Mouse (Mus musculus) layer of hippocampus, adult 9-10 months (tissue): ENCODE measurements around the gene Atp1a2.

Experiments
- DNase-seq: peaks from one replicate; pipeline ENCODE4 v3.0.0; 2022; ENCODE audit warnings: low spot score

The Atp1a2 gene

DNA sequence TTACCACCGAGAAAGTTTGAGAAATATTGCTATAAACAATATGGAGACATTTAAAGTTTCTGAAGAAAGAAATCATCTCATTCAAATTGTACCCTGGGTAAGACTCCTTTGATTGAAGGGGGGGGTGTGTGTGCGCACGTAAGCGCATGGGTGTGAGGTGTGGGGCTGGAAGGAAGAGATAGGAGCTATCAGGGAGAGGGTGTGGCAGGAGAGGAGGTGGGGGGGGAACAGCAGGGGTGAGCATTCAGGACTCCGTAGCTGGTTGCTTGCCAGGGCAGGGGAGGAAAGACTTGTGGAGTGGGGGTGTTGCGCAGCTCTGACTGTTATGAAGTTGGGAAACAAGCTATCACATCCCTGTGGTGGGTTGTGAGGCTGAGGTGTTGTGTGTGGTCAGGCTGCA, 6.6 kb upstream of the Atp1a2 start:
- DNase-seq: no peak

DNA sequence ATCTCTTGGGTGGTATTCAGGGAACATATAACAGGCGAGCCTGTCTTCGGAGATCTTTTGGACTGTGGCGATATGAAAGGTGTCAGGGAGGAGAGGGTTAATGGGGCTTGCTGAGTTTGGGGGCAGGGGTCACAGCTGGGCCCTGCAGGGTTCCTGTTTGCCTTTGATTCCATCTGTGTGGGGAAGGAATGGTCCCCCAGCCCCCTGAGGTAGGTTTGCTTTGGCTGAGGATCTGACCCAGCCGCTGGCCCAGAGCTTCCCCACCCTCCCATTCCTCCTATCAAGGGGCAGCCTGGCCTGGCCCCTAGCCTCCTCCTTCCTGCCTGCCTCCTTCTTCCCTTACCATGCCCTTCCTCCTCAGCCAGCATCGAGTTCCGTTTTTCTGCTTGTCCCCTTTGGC, 5.0 kb upstream of the Atp1a2 start:
- no peak for DNase-seq

DNA sequence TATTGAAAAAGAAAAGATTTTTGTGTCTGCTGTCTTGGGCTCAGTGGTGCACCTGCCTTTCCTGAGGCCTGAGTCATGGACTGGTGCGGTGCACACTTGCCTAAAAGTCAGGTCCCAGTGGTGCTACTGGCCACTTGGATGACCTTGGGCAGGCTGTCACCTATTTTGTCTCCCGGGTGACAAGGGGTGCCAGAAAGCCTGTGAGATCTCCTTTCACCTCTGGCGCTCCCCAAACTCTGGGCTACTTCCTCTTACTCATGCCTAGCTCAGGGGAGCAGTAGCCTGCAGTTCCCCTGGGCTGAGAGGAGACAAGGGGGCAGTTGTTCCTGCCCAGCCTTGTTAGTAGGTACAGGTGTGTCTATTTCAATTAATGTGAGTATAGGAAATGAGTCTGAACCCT, 4.4 kb upstream of the Atp1a2 start:
- DNase-seq: no peak

DNA sequence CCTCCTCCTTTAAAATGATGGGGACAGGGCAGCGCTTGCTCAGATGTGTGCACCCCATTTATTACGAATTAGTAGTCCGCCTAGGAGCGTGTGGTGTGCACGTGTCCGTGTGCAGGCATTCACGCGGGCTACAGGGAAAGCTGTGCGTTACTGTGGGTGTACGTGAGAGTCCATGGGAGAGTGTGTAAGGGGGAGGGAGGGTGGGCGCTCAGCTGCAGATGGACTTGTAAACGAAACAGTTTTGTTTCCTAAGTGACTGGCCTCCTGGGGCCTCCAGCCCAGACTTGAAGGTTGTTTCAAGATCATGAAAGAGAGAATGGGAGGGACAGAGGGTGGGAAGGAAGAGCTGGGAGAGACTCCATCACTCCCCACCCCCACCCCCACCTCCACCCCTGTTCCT, 3.3 kb upstream of the Atp1a2 start:
- no peak for DNase-seq

DNA sequence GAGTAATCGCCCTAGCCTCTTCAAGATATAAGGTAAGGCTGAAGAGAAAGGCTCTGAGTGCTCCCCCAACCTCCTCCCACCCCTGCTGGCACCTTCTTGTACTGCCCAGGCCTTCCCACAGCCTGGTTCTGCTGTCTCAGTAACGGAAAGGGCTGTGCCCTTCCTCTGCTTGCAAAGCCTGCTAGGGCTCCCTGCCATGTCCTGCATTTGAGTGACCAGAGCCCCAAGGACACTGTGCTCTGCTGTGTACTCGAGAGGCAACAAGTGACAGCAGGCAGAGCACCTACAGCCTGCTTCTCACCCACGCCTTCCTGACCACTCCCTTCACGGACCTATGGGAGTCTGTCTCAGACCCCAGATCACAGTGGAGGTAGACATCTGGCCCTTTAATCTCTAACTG, 2.4 kb upstream of the Atp1a2 start:
- DNase-seq: no peak

DNA sequence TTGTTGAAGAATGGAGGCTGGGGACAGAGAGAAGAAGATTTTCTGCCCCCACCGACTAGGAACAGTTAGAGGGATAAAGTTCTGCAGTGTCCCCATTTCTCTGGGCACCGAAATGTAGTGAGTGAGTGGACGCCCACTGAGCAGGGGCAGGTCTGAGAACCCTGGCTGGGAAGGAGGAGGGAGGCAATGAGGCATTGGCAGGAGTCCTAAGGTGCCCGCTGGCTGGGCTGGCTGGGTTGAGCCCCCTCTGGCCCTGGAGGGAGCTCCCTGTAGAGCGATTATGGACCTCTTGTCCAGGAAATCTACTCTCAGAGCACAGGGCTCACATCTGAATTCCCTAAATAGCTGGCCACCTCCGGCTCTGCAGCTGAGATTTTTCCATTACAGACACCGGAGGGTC, 1.7 kb upstream of the Atp1a2 start:
- DNase-seq: no peak

DNA sequence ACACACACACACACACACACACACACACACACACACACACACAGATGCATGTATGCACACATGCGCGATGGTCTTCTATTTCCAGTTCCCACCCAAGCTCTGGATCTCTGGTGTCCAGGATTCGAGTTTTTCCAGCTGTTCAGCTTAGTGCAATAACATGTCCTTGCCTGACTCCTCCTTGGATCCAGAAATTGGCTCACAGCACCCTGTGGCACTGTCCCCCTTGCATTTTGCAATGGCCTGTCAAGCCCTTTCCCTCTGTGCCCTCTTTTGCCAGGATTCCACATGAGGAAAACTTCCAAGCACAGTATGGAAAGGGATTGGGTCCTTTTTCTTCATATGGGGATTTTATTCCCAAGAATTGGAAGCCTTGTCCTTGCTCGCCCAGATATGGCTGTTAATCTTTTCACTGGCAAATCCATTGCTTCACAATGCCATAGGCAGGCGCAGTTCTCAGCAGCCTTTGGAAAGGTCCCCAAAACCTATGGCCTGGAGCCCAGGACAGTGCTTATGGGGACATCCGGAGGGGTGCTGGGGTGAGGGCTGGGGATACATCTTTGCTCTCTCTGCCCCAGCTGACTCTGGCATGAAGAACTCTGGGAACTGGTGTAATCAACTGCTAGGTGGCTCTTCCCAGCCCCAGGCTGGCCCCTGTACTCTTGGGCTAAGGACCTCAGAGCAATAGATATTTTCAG, 901 bp downstream of the Atp1a2 start:
- no peak for DNase-seq

DNA sequence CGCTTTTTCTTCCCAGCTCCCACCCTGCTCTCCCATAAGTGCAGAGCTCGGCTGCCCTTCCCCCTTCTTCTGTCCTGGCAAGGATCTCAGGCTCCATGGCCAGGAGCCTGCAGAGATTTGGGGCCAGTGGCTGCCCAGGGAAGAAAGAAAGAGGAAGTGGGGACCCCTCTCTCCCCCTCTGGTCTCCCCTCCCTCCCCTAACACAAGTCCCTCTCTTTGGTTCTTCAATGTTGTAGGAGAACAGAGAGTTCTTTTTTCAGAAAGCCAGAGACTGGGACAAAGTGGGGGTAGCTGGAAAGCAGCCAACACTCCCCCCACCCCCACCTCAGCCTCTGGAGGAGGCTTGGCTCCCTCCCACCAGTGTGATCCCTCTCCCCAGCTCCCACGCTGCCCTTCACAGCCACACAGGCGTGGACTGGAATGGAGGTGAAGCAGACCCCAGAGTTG, 2.1 kb downstream of the Atp1a2 start:
- DNase-seq: no peak

DNA sequence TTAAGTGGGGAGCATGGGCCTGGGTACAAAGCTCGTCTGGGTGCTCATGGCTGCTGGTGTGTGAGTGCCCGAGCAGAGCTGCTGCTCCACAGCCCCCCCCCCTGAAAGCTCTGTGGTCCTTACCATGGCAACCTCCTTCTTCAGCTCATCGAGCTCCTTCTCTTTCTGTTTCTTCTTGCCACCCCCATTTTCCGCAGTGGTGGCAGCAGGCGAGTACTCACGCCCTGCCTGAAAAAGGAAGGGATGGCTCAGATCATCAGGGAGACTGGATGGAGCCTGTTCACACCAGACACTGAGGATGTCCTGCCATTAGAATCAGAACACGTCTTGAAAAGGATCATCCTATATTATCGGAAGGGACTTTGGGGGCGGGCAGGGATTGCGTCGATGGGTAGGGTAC, 4.4 kb downstream of the Atp1a2 start:
- DNase-seq: no peak

DNA sequence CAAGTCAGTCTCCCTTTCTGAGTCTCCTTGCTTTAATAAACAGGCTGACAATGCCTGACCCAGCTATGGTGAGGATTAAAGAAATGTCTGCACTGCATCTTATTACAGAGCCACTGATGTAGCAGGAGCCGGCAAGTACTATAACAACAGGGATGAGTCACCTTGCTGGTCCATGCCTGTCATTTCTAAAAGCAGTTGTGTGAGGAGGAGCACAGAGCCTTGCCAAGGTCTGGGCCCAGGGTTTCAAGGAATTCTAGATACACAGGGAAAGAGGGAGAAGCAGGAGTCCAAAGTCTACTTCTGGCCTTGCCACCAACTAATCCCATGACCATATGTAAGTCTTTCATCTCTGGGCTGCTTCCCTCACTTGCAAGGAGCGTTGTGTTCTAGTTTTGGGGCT, 5.0 kb downstream of the Atp1a2 start:
- DNase-seq: no peak

DNA sequence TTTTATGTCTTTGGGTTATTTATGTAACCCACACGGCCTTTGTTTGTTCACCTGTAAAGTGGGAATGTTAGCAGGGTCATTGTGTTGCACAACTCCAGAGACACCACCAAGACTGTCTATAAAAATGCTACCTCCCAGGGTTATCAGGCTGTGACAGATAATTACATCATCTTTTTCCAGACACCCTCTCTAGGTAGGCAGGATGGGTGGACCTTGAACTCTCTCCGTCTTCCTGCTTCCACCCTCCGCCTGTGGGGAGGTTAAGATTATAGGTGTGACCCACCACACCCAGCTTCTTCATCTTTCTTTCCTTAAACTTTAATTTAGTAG, 8.3 kb downstream of the Atp1a2 start:
- DNase-seq: no peak

DNA sequence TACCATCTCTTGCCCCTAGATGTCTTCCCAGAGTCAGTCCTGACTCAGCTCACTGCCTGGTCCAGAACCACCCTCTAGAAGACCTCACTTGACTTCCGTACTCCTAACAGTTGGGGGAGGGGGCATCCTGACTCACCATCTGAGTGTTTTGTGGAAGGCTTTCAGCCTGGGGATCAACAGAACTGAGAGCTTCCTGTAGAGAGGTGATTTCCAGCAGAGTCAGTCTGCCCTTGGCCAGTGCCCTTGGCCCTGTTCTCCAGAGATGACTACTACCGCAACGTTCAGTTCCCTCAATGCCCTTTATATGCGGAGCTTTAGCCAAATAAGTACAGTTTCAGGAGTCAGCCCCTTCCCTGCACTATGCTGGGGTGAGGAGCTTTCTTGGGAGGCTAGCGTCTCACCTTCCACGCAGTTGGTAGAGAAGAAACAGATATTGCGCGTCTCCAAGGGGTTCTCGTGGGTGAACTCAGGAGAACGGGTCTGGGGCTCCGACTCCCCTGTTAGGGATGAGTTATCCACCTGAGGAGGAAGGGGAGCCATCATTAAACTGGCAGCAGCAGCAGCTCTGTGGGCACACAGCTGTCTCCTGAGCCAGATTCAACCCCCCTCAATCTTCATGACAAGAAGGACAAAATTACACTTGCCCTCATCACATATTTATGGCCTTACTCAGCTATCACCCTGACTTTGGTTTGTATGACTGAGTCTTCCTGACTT, 8.8 kb downstream of the Atp1a2 start:
- DNase-seq: no peak

DNA sequence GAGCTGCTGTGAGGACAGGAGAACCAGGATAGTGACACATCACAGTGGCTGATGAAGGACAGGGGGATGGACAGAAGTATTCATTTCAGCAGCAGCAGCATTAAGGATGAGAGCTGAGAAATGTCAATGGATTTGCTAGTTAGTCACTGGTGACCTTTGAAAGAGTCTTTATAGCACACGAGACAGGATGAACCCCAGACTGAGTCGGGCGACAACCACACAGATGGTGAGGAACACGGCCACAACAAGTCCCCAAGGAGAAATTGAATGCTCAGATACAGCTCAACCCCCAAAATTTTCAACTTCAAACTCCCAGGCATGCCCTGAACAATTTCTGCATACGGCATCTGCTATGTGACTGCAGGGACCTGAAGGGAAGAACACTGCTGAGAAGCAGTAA, 11.1 kb downstream of the Atp1a2 start:
- no peak for DNase-seq

DNA sequence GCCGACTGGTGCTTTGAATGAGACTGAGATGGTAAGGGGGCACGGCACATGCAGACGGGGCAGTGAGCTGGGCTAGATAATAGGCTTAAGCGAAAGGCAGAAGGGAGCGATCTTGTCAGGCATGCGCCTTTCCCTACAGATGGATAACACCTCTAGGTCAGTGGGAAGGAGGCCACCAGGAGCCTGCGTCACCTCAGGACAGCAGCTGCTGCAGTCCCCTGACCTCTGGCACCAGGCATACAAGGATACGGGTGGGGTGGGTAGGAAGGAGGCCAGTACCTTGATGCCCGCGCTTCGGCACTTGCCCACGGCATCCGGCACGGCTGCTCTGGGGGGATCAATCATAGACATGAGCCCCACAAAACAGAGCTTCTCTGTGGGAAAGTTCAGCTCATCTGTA, 13.6 kb downstream of the Atp1a2 start:
- no peak for DNase-seq

DNA sequence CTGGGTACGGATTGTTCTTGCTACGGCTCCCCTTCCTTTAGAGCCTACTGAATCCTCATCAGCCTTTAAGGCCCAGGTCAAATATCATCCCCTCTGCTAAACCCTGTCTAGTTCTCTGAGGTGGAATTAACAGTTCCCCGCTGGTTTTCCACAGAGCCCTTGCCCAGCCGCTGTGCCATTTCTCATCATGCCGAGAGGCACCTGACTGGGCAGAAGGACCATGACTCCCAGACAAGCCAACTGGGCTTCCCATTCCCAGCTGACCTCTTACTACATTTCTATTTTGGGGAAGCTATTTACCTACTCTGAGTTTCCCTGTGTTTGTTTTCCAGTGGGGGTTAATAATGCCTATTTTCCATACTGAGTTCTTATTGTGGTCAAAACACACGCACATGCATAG, 14.8 kb downstream of the Atp1a2 start:
- DNase-seq: no peak

DNA sequence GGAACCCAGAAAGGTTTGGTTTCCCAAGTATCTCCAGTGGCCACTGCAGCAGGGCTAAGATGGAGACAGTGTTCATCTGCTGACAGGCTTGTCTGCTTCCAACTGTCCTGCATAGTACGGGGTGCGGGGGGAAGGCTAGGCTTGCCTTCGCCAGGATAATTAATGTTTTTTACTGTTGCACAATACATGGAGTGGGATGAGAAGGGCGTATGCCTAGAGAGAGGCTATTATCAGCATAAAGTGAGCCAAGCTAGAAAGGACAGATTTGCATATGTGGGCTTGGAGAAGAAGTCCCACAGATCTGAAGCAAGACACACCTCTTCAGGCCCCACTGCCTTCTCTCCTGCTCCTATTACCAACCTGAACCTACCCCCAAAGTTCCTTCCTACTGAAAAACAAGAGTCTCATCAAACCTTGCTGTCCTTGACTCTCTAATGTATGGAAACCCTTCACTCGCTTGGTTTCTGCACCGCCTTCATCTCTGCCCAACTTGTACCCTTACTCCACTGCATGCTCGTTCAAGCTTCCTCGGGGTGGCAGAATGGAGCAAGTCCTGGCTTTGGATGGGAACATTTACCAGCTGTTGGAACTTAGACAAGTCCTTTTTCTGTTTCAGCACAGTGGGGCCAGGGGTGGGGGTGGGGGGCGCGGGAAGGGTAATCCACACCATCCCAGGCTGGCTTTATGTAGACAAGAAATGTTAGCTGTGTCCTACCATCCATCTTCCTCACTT, 16.2 kb downstream of the Atp1a2 start:
- DNase-seq: no peak

DNA sequence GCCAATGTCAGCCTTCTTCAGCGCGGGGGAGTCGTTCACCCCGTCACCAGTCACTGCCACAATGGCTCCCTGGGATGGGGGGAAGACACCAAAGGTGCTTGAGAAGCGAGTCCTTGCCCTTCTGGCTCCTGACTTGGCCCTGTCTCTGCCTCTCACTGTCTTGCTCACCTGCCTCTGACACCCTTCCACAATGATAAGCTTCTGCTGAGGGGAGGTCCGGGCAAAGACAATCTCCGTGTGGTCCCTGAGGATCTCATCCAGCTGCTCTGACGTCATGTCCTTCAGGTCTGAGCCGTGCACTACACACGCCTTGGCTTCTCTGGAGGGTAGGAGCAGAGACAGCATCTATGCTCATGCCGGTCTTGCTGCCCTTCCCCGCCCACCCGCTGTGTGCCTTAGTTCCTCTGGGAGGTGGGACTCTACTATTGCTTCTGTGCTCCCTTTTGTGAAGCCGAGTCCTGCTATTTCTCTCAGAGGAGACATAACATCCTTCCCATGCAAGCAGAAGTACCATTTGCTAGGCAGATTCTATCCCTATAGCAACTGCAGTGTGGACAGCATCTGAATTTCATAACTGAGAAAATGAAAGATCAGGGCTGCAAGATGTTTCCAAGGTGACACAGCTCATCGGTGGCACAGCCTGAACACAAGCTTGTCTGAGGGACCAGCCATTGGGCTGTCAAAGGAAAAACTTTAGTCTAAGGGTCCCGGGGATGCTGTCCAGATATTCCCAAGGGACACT, 17.9 kb downstream of the Atp1a2 start:
- DNase-seq: no peak

DNA sequence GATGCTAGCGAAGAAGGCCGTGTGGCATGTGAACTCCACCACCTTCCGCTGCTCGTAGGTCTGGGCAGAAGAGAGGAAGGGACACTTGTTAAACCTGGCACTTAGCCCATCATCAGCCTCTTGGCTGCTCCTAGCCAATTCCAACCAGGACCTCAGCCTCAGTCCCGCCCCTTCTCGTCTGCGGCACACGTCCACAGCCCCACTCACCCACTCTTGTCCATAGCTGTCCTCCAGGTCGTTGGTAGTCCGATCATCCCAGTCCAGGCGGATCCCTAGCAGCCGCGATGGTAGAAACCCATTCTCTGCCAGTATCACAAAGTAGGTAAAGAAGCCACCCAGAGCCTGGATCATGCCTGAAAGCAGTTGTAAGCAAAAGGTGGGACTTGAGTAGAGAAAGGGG, 19.5 kb downstream of the Atp1a2 start:
- no peak for DNase-seq

DNA sequence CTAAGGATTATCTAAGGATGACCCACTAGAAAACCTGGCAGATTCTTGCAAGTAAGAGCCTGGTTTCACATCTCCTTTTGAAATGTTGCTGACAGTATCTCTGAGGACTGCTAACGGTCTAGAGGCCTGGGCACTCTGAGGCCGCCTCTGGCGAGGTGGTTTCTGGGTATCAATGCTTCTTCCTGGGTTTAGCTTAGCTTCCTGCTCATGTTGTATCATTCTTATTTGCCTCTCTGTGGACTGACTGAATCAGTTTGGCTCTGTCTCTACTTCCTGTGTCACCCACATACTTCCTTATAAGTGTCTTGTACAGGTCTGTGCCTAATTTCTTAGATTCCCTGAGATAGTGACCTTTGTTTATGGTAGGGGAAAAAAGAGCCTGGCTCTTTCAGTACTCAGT, 20.7 kb downstream of the Atp1a2 start:
- no peak for DNase-seq

DNA sequence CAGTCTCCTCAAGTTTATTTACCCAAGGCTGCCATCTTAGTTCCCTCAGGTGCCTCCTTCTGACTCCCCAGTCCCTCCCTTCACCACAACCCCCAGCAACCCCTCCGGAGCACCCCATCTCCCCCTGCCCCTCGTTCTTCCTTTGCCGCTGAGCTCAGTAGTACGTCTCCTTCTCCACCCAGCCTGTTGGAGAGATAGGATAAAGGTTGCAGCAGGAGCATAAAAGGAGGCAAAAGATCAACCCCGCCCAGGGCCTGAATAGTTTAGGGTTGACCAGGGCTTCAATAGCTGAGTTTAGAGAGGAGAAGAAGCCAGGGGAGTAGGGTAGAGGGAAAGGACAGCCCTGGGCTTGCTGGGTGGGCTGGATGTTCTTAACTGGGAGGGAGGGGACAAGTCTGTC, 23.3 kb downstream of the Atp1a2 start:
- DNase-seq: no peak

DNA sequence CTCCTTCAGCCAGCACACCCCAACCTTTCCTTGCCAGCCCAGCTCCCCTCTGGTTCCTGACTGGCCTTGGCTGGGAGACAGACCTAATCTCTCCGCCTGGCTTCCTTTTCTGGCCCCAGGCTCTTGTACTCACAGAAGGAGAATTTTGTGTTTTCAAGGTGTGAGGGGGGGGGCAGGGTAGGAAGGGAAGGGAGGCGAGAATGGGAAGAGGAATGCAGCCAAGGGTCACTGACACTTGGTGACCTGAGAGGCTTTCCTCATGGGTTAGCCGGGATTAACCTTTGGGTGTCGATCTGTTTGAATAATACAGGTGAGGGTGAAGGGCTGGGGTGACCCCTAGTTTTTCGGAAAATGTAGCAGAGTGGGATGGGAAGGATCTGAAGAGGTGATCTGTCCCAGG, 23.7 kb downstream of the Atp1a2 start:
- no peak for DNase-seq

DNA sequence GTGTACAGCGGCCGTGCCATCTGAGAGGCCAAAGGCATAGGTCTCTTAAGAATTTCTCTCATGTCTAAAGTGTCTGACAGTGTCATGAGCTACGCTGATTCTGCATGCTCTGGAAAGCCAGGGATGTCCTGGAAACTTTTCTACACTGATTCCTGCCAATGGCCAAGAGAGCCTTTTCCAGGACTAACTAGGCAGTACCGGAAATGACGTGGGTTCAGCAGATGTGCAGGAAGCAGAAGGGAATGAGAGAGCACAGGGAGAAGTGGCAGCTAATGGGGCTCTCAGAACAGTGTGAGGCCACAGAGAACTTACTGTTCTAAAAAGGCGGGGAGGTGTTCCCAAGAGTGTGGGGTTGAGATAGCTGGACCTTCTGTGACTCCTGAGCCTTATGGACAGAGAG, 24.5 kb downstream of the Atp1a2 start:
- DNase-seq: no peak

DNA sequence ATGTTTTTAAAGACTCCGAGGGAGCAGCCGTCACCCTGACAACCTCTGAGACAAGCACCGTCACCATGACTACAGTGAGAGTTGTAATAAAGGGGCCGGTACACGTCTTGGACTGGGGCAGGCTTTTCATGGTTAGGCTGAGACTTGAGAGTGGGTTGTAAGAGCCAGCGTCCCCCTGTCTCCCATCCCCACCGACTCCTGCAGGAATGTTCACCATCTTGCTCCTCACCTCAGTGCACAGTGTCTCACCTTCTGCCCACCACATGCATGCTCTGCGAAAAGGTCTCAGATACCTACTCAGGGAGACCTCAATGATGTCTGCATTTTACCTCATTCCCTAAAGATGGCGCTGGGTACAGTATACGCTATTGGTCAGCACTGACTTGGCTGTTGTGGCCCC, 26.1 kb downstream of the Atp1a2 start:
- DNase-seq: no peak
